Mouse (Mus musculus): ENCODE measurements around the gene Prok1. TPM values are rescaled to one million over a fixed set of nuclear protein-coding genes. Genes with fewer than 3 reads are reported as not detected.

Gene Prok1
- polyA plus RNA-seq, 1 experiment from 2014 or later: not detected

- H3K4me3 ChIP-seq (ENCODE audit: low read length): no peak overlapping the region
- H3K27me3 ChIP-seq (ENCODE audit: control insufficient read depth, insufficient read depth, low read length): no peaks in the 10 kb centered on the region
- H3K4me2 ChIP-seq (replicated peaks; ENCODE audit: low read depth, low read length): no peak overlapping the region
- H3K4me1 ChIP-seq (ENCODE audit: control insufficient read depth, insufficient read depth, low read length): no peaks in the 10 kb centered on the region
- no peak overlapping the region for H3K9ac ChIP-seq (ENCODE audit: low read depth, low read length)
- H3K27ac ChIP-seq (ENCODE audit: low read depth, low read length): no peak overlapping the region
- WGBS: 80% methylated on average over 2 of the region's 2 CpGs
- H3K9me3 ChIP-seq (ENCODE audit: control insufficient read depth, low read length): no peaks in the 10 kb centered on the region
- H3K36me3 ChIP-seq (ENCODE audit: control insufficient read depth, insufficient read depth, low read length): no peaks in the 10 kb centered on the region
- ATAC-seq (ENCODE audit: low FRiP score, low TSS enrichment): no peak
These were observed 27.4 kb upstream of the Prok1 start for GRCm38 (mm10) chr3:107266814-107267345.

DNA sequence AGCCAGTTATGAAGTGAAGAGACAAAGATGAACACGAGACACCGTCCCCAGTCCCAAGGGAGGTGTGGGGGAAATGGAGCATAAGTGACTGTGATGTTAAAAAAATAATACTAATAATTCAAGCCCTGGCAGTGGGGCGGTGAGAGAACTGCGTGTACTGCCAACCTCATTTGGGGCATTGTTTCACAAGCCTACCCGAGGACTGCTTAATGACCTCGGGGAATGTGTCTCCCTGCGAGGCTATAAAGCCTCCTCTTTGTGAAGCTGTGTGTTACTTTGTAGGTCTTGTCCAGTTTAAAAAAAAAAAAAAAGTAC lies 22.3 kb upstream of the Prok1 start:
- H3K9ac ChIP-seq (ENCODE audit: low read depth, low read length): no peak overlapping the region
- no peaks in the 10 kb centered on the region for H3K36me3 ChIP-seq (ENCODE audit: control insufficient read depth, insufficient read depth, low read length)
- H3K4me2 ChIP-seq (replicated peaks; ENCODE audit: low read depth, low read length): no peak overlapping the region
- no peak for ATAC-seq (ENCODE audit: low FRiP score, low TSS enrichment)
- no peak overlapping the region for H3K27ac ChIP-seq (ENCODE audit: low read depth, low read length)
- H3K4me3 ChIP-seq (ENCODE audit: low read length): no peak overlapping the region
- 22% methylated on average over 7 of the region's 7 CpGs for WGBS
- H3K27me3 ChIP-seq (ENCODE audit: control insufficient read depth, insufficient read depth, low read length): no peaks in the 10 kb centered on the region
- 0 out of 2 replicates have a peak, but pooled peaks cover 3% of the 10 kb centered on the region for H3K4me1 ChIP-seq (ENCODE audit: control insufficient read depth, insufficient read depth, low read length)
- H3K9me3 ChIP-seq (ENCODE audit: control insufficient read depth, low read length): no peaks in the 10 kb centered on the region

GRCm38 (mm10) chr3:107260956-107261850 lies 21.7 kb upstream of the Prok1 start:
- Histone ChIP-seq H3K4me1 (ENCODE audit: control insufficient read depth, insufficient read depth, low read length) (0 out of 2 replicates have a peak, but pooled peaks cover 3% of the 10 kb centered on the region), H3K4me3 (ENCODE audit: low read length) (no peak overlapping the region), H3K27ac (ENCODE audit: low read depth, low read length) (0 out of 2 replicates have a peak overlapping the region, but pooled peaks have one; percentile 9), H3K9ac (ENCODE audit: low read depth, low read length) (no peak overlapping the region), H3K36me3 (ENCODE audit: control insufficient read depth, insufficient read depth, low read length) (no peaks in the 10 kb centered on the region), H3K27me3 (ENCODE audit: control insufficient read depth, insufficient read depth, low read length) (no peaks in the 10 kb centered on the region), H3K9me3 (ENCODE audit: control insufficient read depth, low read length) (no peaks in the 10 kb centered on the region), H3K4me2 (replicated peaks; ENCODE audit: low read depth, low read length) (no peak overlapping the region)
- peak; percentile 55; the same call in 1 of the 2 replicates for ATAC-seq (ENCODE audit: low FRiP score, low TSS enrichment)
- 33% methylated on average over 8 of the region's 8 CpGs for WGBS

GRCm38 (mm10) chr3:107257924-107258323 lies 18.4 kb upstream of the Prok1 start:
- no peak overlapping the region for H3K4me3 ChIP-seq (ENCODE audit: low read length)
- H3K4me1 ChIP-seq (ENCODE audit: control insufficient read depth, insufficient read depth, low read length): 0 out of 2 replicates have a peak, but pooled peaks cover 3% of the 10 kb centered on the region
- ATAC-seq (ENCODE audit: low FRiP score, low TSS enrichment): no peak
- H3K36me3 ChIP-seq (ENCODE audit: control insufficient read depth, insufficient read depth, low read length): no peaks in the 10 kb centered on the region
- 67% methylated on average over 5 of the region's 5 CpGs for WGBS
- no peak overlapping the region for H3K4me2 ChIP-seq (replicated peaks; ENCODE audit: low read depth, low read length)
- H3K27ac ChIP-seq (ENCODE audit: low read depth, low read length): no peak overlapping the region
- H3K9me3 ChIP-seq (ENCODE audit: control insufficient read depth, low read length): no peaks in the 10 kb centered on the region
- H3K9ac ChIP-seq (ENCODE audit: low read depth, low read length): no peak overlapping the region
- H3K27me3 ChIP-seq (ENCODE audit: control insufficient read depth, insufficient read depth, low read length): no peaks in the 10 kb centered on the region

- no peak overlapping the region for H3K4me3 ChIP-seq (ENCODE audit: low read length)
- WGBS: 43% methylated on average over 7 of the region's 7 CpGs
- H3K9me3 ChIP-seq (ENCODE audit: control insufficient read depth, low read length): no peaks in the 10 kb centered on the region
- H3K4me1 ChIP-seq (ENCODE audit: control insufficient read depth, insufficient read depth, low read length): 0 out of 2 replicates have a peak, but pooled peaks cover 2% of the 10 kb centered on the region
- no peak overlapping the region for H3K27ac ChIP-seq (ENCODE audit: low read depth, low read length)
- H3K27me3 ChIP-seq (ENCODE audit: control insufficient read depth, insufficient read depth, low read length): no peaks in the 10 kb centered on the region
- no peak overlapping the region for H3K4me2 ChIP-seq (replicated peaks; ENCODE audit: low read depth, low read length)
- ATAC-seq (ENCODE audit: low FRiP score, low TSS enrichment): no peak
- H3K9ac ChIP-seq (ENCODE audit: low read depth, low read length): no peak overlapping the region
- H3K36me3 ChIP-seq (ENCODE audit: control insufficient read depth, insufficient read depth, low read length): no peaks in the 10 kb centered on the region
These were observed 17.2 kb upstream of the Prok1 start for GRCm38 (mm10) chr3:107256724-107257123.

GRCm38 (mm10) chr3:107255992-107256391 lies 16.5 kb upstream of the Prok1 start:
- WGBS: 83% methylated on average over 3 of the region's 3 CpGs
- Histone ChIP-seq H3K9ac (ENCODE audit: low read depth, low read length) (no peak overlapping the region), H3K36me3 (ENCODE audit: control insufficient read depth, insufficient read depth, low read length) (no peaks in the 10 kb centered on the region), H3K4me3 (ENCODE audit: low read length) (no peak overlapping the region), H3K4me2 (replicated peaks; ENCODE audit: low read depth, low read length) (no peak overlapping the region), H3K27me3 (ENCODE audit: control insufficient read depth, insufficient read depth, low read length) (no peaks in the 10 kb centered on the region), H3K4me1 (ENCODE audit: control insufficient read depth, insufficient read depth, low read length) (no peaks in the 10 kb centered on the region), H3K27ac (ENCODE audit: low read depth, low read length) (no peak overlapping the region), H3K9me3 (ENCODE audit: control insufficient read depth, low read length) (no peaks in the 10 kb centered on the region)
- no peak for ATAC-seq (ENCODE audit: low FRiP score, low TSS enrichment)

DNA sequence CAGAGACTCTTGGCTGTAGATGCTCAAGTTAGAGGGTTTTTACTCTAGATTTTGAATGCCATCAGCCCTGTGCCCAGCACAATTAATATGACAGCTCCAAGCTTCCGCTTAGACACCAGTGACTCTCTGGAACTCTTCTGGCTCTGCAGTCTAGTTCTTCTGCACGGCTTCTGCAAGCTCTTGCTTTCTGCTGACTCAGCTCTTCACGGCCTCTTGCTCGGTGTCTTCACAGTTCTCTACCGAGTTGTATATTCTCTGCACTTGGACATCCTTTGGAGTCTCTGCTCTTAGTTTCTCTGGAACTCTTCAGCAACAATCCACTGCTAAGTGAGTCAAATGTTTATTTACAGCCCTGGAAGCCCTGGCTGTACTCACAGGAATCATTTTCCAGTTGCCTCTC lies 14.4 kb upstream of the Prok1 start:
- H3K27ac ChIP-seq (ENCODE audit: low read depth, low read length): no peak overlapping the region
- H3K9ac ChIP-seq (ENCODE audit: low read depth, low read length): no peak overlapping the region
- no peak overlapping the region for H3K4me3 ChIP-seq (ENCODE audit: low read length)
- no peaks in the 10 kb centered on the region for H3K9me3 ChIP-seq (ENCODE audit: control insufficient read depth, low read length)
- WGBS: 76% methylated on average over 5 of the region's 5 CpGs
- H3K4me2 ChIP-seq (replicated peaks; ENCODE audit: low read depth, low read length): no peak overlapping the region
- ATAC-seq (ENCODE audit: low FRiP score, low TSS enrichment): no peak
- no peaks in the 10 kb centered on the region for H3K36me3 ChIP-seq (ENCODE audit: control insufficient read depth, insufficient read depth, low read length)
- H3K4me1 ChIP-seq (ENCODE audit: control insufficient read depth, insufficient read depth, low read length): no peaks in the 10 kb centered on the region
- no peaks in the 10 kb centered on the region for H3K27me3 ChIP-seq (ENCODE audit: control insufficient read depth, insufficient read depth, low read length)

DNA sequence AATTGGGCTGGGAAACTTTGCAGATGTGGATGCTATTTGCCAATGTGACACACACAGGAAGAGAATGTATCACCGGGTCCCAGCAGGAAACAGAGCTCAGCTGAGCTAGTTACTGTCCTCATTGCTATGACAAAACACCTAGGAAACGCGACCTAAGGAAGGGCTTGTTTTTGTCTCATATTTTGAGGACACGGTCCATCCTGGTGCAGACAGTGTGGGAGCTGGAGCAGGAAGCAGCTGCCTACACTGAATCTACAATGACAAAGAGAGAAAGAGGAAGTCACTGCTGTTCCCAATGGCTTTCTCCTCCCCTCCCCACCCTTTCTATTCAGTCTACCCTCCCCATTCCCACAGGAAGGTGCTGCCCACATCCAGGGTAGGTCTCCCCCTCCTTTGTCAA lies 12.5 kb upstream of the Prok1 start:
- WGBS: 64% methylated on average over 4 of the region's 4 CpGs
- H3K9me3 ChIP-seq (ENCODE audit: control insufficient read depth, low read length): no peaks in the 10 kb centered on the region

DNA sequence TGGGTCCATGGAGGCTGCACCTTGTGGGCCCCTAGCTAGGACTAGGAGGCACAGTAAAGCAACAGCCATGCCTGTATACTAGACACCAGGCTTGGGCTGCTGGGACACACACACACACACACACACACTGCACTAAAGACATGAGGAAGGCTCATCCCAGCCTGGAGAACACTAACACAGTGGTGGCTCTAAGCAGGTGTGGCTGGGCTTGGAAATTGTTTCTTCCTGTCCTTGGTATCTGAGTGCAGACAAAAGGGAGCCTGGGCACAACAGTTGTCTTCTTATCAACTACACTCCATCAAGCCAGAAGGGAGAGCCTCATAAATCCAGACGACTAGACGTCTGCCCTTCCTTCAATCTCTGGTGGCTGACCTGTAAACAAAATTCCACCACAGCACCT lies 10.8 kb upstream of the Prok1 start:
- H3K4me3 ChIP-seq (ENCODE audit: low read length): no peak overlapping the region
- no peak overlapping the region for H3K9ac ChIP-seq (ENCODE audit: low read depth, low read length)
- no peak overlapping the region for H3K27ac ChIP-seq (ENCODE audit: low read depth, low read length)
- no peaks in the 10 kb centered on the region for H3K36me3 ChIP-seq (ENCODE audit: control insufficient read depth, insufficient read depth, low read length)
- H3K4me2 ChIP-seq (replicated peaks; ENCODE audit: low read depth, low read length): no peak overlapping the region
- H3K4me1 ChIP-seq (ENCODE audit: control insufficient read depth, insufficient read depth, low read length): no peaks in the 10 kb centered on the region
- 50% methylated on average over 2 of the region's 2 CpGs for WGBS
- no peak for ATAC-seq (ENCODE audit: low FRiP score, low TSS enrichment)
- H3K9me3 ChIP-seq (ENCODE audit: control insufficient read depth, low read length): no peaks in the 10 kb centered on the region
- H3K27me3 ChIP-seq (ENCODE audit: control insufficient read depth, insufficient read depth, low read length): peaks cover 2% of the 10 kb centered on the region; the same call in 1 of the 2 replicates

More for the DNA sequence above, 12.5 kb upstream of the Prok1 start:
- Histone ChIP-seq H3K9ac (ENCODE audit: low read depth, low read length) (no peak overlapping the region), H3K4me1 (ENCODE audit: control insufficient read depth, insufficient read depth, low read length) (no peaks in the 10 kb centered on the region), H3K4me2 (replicated peaks; ENCODE audit: low read depth, low read length) (no peak overlapping the region), H3K27me3 (ENCODE audit: control insufficient read depth, insufficient read depth, low read length) (no peaks in the 10 kb centered on the region), H3K27ac (ENCODE audit: low read depth, low read length) (no peak overlapping the region), H3K36me3 (ENCODE audit: control insufficient read depth, insufficient read depth, low read length) (no peaks in the 10 kb centered on the region), H3K4me3 (ENCODE audit: low read length) (no peak overlapping the region)
- 0 out of 2 replicates have a peak, but pooled peaks have one; percentile 20 for ATAC-seq (ENCODE audit: low FRiP score, low TSS enrichment)

Data from kidney, embryonic 14.5 days (tissue).